Mouse (Mus musculus) myocyte (in vitro differentiated cells): ENCODE measurements around the gene Shc3.

ENCODE experiments used
- CEBPB ChIP-seq: IDR thresholded peaks from 2 replicates; pipeline ENCODE4 v1.6.1; 2011; ENCODE audit warnings: mild to moderate bottlenecking, moderate library complexity; ENCODE audit not compliant: poor library complexity, insufficient read depth, severe bottlenecking
- POLR2A ChIP-seq: IDR thresholded peaks from one replicate; pipeline ENCODE4 v1.6.1; 2011; ENCODE audit warnings: low read depth, mild to moderate bottlenecking, control low read depth, moderate library complexity; ENCODE audit not compliant: insufficient read length
- SRF ChIP-seq: IDR thresholded peaks from one replicate; pipeline ENCODE4 v1.6.1; 2011; ENCODE audit warnings: low read depth; ENCODE audit not compliant: control insufficient read depth, insufficient read length
- TCF12 ChIP-seq: IDR thresholded peaks from one replicate; pipeline ENCODE4 v1.6.1; 2011; ENCODE audit warnings: mild to moderate bottlenecking, control low read depth; ENCODE audit not compliant: poor library complexity, insufficient read depth, severe bottlenecking
- TCF3 ChIP-seq: IDR thresholded peaks from one replicate; pipeline ENCODE4 v1.6.1; 2011; ENCODE audit warnings: low read depth, control low read depth; ENCODE audit not compliant: insufficient read length

GRCm38 (mm10) chr13:51433371-51433770, 135.8 kb downstream of the Shc3 start:
- TF ChIP-seq POLR2A: no peak
- no peak for TF ChIP-seq CEBPB
- TF ChIP-seq TCF12: no peak
- TF ChIP-seq SRF: no peak
- no peak for TF ChIP-seq TCF3
